Mouse (Mus musculus) intestine, embryonic 16.5 days (tissue): ENCODE measurements around the gene Cfap36. TPM values are rescaled to one million over a fixed set of nuclear protein-coding genes. Genes with fewer than 3 reads are reported as not detected.

Experiments used
- ATAC-seq: fragments of 200-750 bp; cut with Nextera tagmentation; 2 replicates; pipeline ENCODE4 v1.8.0; 2017; ENCODE audit warnings: moderate TSS enrichment, moderate library complexity
- H3K27ac ChIP-seq: fragments of 300-500 bp; sonication (generic); 2 replicates; pipeline ENCODE4 v1.5.1; 2014; ENCODE audit warnings: mild to moderate bottlenecking, low read length
- H3K27me3 ChIP-seq: fragments of 300-500 bp; sonication (generic); replicated peaks from 2 replicates; pipeline ENCODE4 v1.6.1; 2014; ENCODE audit warnings: low read length, control low read depth, mixed read lengths; ENCODE audit not compliant: control insufficient read depth, insufficient read depth
- H3K36me3 ChIP-seq: fragments of 300-500 bp; sonication (generic); 2 replicates; pipeline ENCODE4 v1.6.1; 2014; ENCODE audit warnings: low read length, control low read depth; ENCODE audit not compliant: control insufficient read depth, insufficient read depth
- H3K4me1 ChIP-seq: fragments of 300-500 bp; sonication (generic); 2 replicates; pipeline ENCODE4 v1.6.1; 2014; ENCODE audit warnings: low read length, control low read depth, mixed read lengths; ENCODE audit not compliant: control insufficient read depth, insufficient read depth
- H3K4me2 ChIP-seq: fragments of 300-500 bp; sonication (generic); 2 replicates; pipeline ENCODE4 v1.6.1; 2014; ENCODE audit warnings: low read depth, low read length, control low read depth
- H3K4me3 ChIP-seq: fragments of 300-500 bp; sonication (generic); 2 replicates; pipeline ENCODE4 v1.5.1; 2014; ENCODE audit warnings: mild to moderate bottlenecking, low read length
- H3K9ac ChIP-seq: fragments of 300-500 bp; sonication (generic); 2 replicates; pipeline ENCODE4 v1.6.1; 2014; ENCODE audit warnings: low read depth, low read length
- H3K9me3 ChIP-seq: fragments of 300-500 bp; sonication (generic); 2 replicates; pipeline ENCODE4 v1.6.1; 2016; ENCODE audit warnings: low read length, control low read depth; ENCODE audit not compliant: control insufficient read depth
- WGBS: fragments of 180-500 bp; shearing (Covaris S2); extraction: QIAGEN DNeasy Blood & Tissue Kit; methylation state at CpG from one replicate; pipeline ENCODE4 v1.1.7; 2014; 5-methylcytosine and 5-hydroxymethylcytosine counted together
- polyA plus RNA-seq: library from polyadenylated mRNA; unstranded; fragments of >200 nt; fragmentation: Nextera tagmentation; extraction: Ambion mirVana; gene quantifications from 2 replicates; pipeline ENCODE4 v1.2.1, GENCODE M21; 2015

Cfap36 gene
- polyA plus RNA-seq, 1 experiment from 2014 or later: 33.5 TPM

GRCm38 (mm10) chr11:29241961-29242360 lies 5.2 kb downstream of the Cfap36 start:
- WGBS: 82% methylated on average over 4 of the region's 4 CpGs

GRCm38 (mm10) chr11:29239353-29239752 lies 7.9 kb downstream of the Cfap36 start:
- 97% methylated on average over 1 of the region's 1 CpGs for WGBS
- Histone ChIP-seq H3K4me3 (no peak overlapping the region), H3K27ac (no peak overlapping the region), H3K9me3 (no peaks in the 10 kb centered on the region), H3K4me2 (no peak overlapping the region), H3K4me1 (no peaks in the 10 kb centered on the region), H3K36me3 (peaks cover 2% of the 10 kb centered on the region; the same call in 1 of the 2 replicates), H3K9ac (no peak overlapping the region), H3K27me3 (no peaks in the 10 kb centered on the region)
- no peak for ATAC-seq

More at GRCm38 (mm10) chr11:29241961-29242360, 5.2 kb downstream of the Cfap36 start:
- Histone ChIP-seq H3K4me1 (peaks cover 7% of the 10 kb centered on the region; the same call in 1 of the 2 replicates), H3K9me3 (no peaks in the 10 kb centered on the region), H3K9ac (no peak overlapping the region), H3K27ac (no peak overlapping the region), H3K27me3 (no peaks in the 10 kb centered on the region), H3K36me3 (peaks cover 2% of the 10 kb centered on the region; the same call in 1 of the 2 replicates), H3K4me3 (no peak overlapping the region), H3K4me2 (no peak overlapping the region)
- no peak for ATAC-seq

- Histone ChIP-seq H3K36me3 (peaks cover 2% of the 10 kb centered on the region; the same call in 1 of the 2 replicates), H3K4me1 (no peaks in the 10 kb centered on the region), H3K27ac (no peak overlapping the region), H3K9me3 (no peaks in the 10 kb centered on the region), H3K27me3 (no peaks in the 10 kb centered on the region), H3K9ac (no peak overlapping the region), H3K4me3 (no peak overlapping the region), H3K4me2 (no peak overlapping the region)
- 84% methylated on average over 3 of the region's 3 CpGs for WGBS
- ATAC-seq: no peak
Measured at GRCm38 (mm10) chr11:29238551-29238950, 8.7 kb downstream of the Cfap36 start.

- Histone ChIP-seq H3K9ac (no peak overlapping the region), H3K4me3 (no peak overlapping the region), H3K9me3 (no peaks in the 10 kb centered on the region), H3K4me2 (no peak overlapping the region), H3K27me3 (no peaks in the 10 kb centered on the region), H3K4me1 (no peaks in the 10 kb centered on the region), H3K36me3 (peaks cover 2% of the 10 kb centered on the region; the same call in 1 of the 2 replicates), H3K27ac (no peak overlapping the region)
- ATAC-seq: no peak
Measured at GRCm38 (mm10) chr11:29238047-29238446, 9.2 kb downstream of the Cfap36 start.

- Histone ChIP-seq H3K4me1 (no peaks in the 10 kb centered on the region), H3K36me3 (peaks cover 2% of the 10 kb centered on the region; the same call in 1 of the 2 replicates), H3K27me3 (no peaks in the 10 kb centered on the region), H3K9ac (no peak overlapping the region), H3K27ac (no peak overlapping the region), H3K4me3 (no peak overlapping the region), H3K9me3 (no peaks in the 10 kb centered on the region), H3K4me2 (no peak overlapping the region)
- ATAC-seq: no peak
Measured at GRCm38 (mm10) chr11:29237364-29237763, 9.8 kb downstream of the Cfap36 start.

- no peak overlapping the region for H3K27ac ChIP-seq
- H3K4me3 ChIP-seq: no peak overlapping the region
- H3K4me1 ChIP-seq: no peaks in the 10 kb centered on the region
- no peak overlapping the region for H3K4me2 ChIP-seq
- ATAC-seq: no peak
- no peaks in the 10 kb centered on the region for H3K9me3 ChIP-seq
- H3K27me3 ChIP-seq: no peaks in the 10 kb centered on the region
- no peak overlapping the region for H3K9ac ChIP-seq
- 0 out of 2 replicates have a peak, but pooled peaks cover 5% of the 10 kb centered on the region for H3K36me3 ChIP-seq
- 91% methylated on average over 1 of the region's 1 CpGs for WGBS
Measured at GRCm38 (mm10) chr11:29233569-29233968, 13.6 kb downstream of the Cfap36 start.

GRCm38 (mm10) chr11:29228957-29229356 lies 18.3 kb downstream of the Cfap36 start:
- Histone ChIP-seq H3K4me1 (no peaks in the 10 kb centered on the region), H3K27me3 (no peaks in the 10 kb centered on the region), H3K27ac (no peak overlapping the region), H3K4me2 (no peak overlapping the region), H3K9me3 (no peaks in the 10 kb centered on the region), H3K36me3 (0 out of 2 replicates have a peak, but pooled peaks cover 9% of the 10 kb centered on the region), H3K4me3 (no peak overlapping the region), H3K9ac (no peak overlapping the region)
- WGBS: 75% methylated on average over 2 of the region's 2 CpGs
- ATAC-seq: 0 out of 2 replicates have a peak, but pooled peaks have one; percentile 13

- Histone ChIP-seq H3K9ac (no peak overlapping the region), H3K27ac (no peak overlapping the region), H3K36me3 (peaks cover 12% of the 10 kb centered on the region; the same call in 1 of the 2 replicates), H3K4me2 (no peak overlapping the region), H3K9me3 (no peaks in the 10 kb centered on the region), H3K27me3 (no peaks in the 10 kb centered on the region), H3K4me3 (no peak overlapping the region), H3K4me1 (no peaks in the 10 kb centered on the region)
- 88% methylated on average over 2 of the region's 2 CpGs for WGBS
- no peak for ATAC-seq
Measured at GRCm38 (mm10) chr11:29224754-29225153, 22.5 kb downstream of the Cfap36 start.

GRCm38 (mm10) chr11:29222310-29222709 lies 24.9 kb downstream of the Cfap36 start:
- H3K36me3 ChIP-seq: peaks cover 3% of the 10 kb centered on the region; the same call in 1 of the 2 replicates

GRCm38 (mm10) chr11:29219055-29219454 lies 28.2 kb downstream of the Cfap36 start:
- H3K36me3 ChIP-seq: peaks cover 3% of the 10 kb centered on the region; the same call in 1 of the 2 replicates
- no peak overlapping the region for H3K4me3 ChIP-seq
- no peaks in the 10 kb centered on the region for H3K27me3 ChIP-seq
- H3K9ac ChIP-seq: no peak overlapping the region
- H3K4me2 ChIP-seq: no peak overlapping the region
- ATAC-seq: no peak
- H3K9me3 ChIP-seq: no peaks in the 10 kb centered on the region
- H3K4me1 ChIP-seq: no peaks in the 10 kb centered on the region
- no peak overlapping the region for H3K27ac ChIP-seq

More at GRCm38 (mm10) chr11:29222310-29222709, 24.9 kb downstream of the Cfap36 start:
- 78% methylated on average over 5 of the region's 5 CpGs for WGBS
- Histone ChIP-seq H3K27me3 (no peaks in the 10 kb centered on the region), H3K9me3 (no peaks in the 10 kb centered on the region), H3K4me1 (no peaks in the 10 kb centered on the region), H3K9ac (no peak overlapping the region), H3K27ac (no peak overlapping the region), H3K4me3 (no peak overlapping the region), H3K4me2 (no peak overlapping the region)
- no peak for ATAC-seq
